Mouse (Mus musculus) thymus, postnatal 14 days (tissue): ENCODE data around the gene Psenen.
A peak's percentile ranks its signal among the peaks of the same experiment; 100 is the strongest.

ENCODE experiments used
- DNase-seq: peaks from one replicate; pipeline ENCODE4 v3.0.0; 2021

The Psenen gene

GRCm38 (mm10) chr7:30588676-30589434 lies 25.4 kb upstream of the Psenen start, which contains the start of gene Kmt2b:
Gene Kmt2b (minus strand): TSS chr7:30588726.
- peak; percentile 95 for DNase-seq

GRCm38 (mm10) chr7:30587842-30588667 lies 24.6 kb upstream of the Psenen start:
- peak; percentile 68 for DNase-seq

GRCm38 (mm10) chr7:30586455-30587020 lies 23.1 kb upstream of the Psenen start:
- peak; percentile 28 for DNase-seq

GRCm38 (mm10) chr7:30585170-30585569 lies 21.7 kb upstream of the Psenen start:
- no peak for DNase-seq

GRCm38 (mm10) chr7:30584339-30584738 lies 20.9 kb upstream of the Psenen start:
- DNase-seq: no peak

GRCm38 (mm10) chr7:30581547-30581946 lies 18.1 kb upstream of the Psenen start:
- no peak for DNase-seq

- DNase-seq: no peak
Observed at GRCm38 (mm10) chr7:30579950-30580349, 16.5 kb upstream of the Psenen start.

GRCm38 (mm10) chr7:30572969-30573368 lies 9.5 kb upstream of the Psenen start:
- DNase-seq: no peak

- no peak for DNase-seq
Observed at GRCm38 (mm10) chr7:30572389-30572788, 9.0 kb upstream of the Psenen start.

- no peak for DNase-seq
Observed at GRCm38 (mm10) chr7:30567555-30567954, 4.1 kb upstream of the Psenen start.

GRCm38 (mm10) chr7:30566033-30566432 lies 2.6 kb upstream of the Psenen start:
- DNase-seq: no peak

- DNase-seq: no peak
Observed at GRCm38 (mm10) chr7:30564970-30565571, 1.6 kb upstream of the Psenen start, which contains the start of gene Igflr1. Gene Igflr1 (plus strand): TSS chr7:30565427.

- DNase-seq: peak; percentile 69
Observed at GRCm38 (mm10) chr7:30563906-30564280, 466 bp upstream of the Psenen start.

GRCm38 (mm10) chr7:30562526-30563116 lies 806 bp downstream of the Psenen start:
- DNase-seq: peak; percentile 50

GRCm38 (mm10) chr7:30560296-30560695 lies 3.1 kb downstream of the Psenen start:
- DNase-seq: no peak

- DNase-seq: peak; percentile 95
Observed at GRCm38 (mm10) chr7:30559443-30559954, 3.9 kb downstream of the Psenen start, which contains the start of gene Lin37. Gene Lin37 (minus strand): TSS chr7:30559838.

GRCm38 (mm10) chr7:30558656-30559442 lies 4.6 kb downstream of the Psenen start:
- no peak for DNase-seq

- no peak for DNase-seq
Observed at GRCm38 (mm10) chr7:30557901-30558514, 5.4 kb downstream of the Psenen start.

GRCm38 (mm10) chr7:30556894-30557536 lies 6.4 kb downstream of the Psenen start:
- DNase-seq: peak; percentile 54

GRCm38 (mm10) chr7:30553810-30554584 lies 9.4 kb downstream of the Psenen start:
- DNase-seq: no peak
